Mouse (Mus musculus): ENCODE data around the gene Serpinb13.
"Not testable (repeated sequence)": the region's sequence is repeated elsewhere in the genome, so short reads cannot be mapped to it uniquely, and the experiment has no call there.

Gene Serpinb13

GRCm38 (mm10) chr1:106980684-106981083 is at the start of gene Serpinb13:
Serpinb13 (plus strand) TSS chr1:106980984.
- DNase-seq (ENCODE audit: low spot score): no peak

GRCm38 (mm10) chr1:106931954-106932353 is 48.8 kb upstream of the Serpinb13 start:
- no peak for DNase-seq (ENCODE audit: low spot score)

- no peak for DNase-seq (ENCODE audit: low spot score)
Measured at GRCm38 (mm10) chr1:106933658-106934057, 47.1 kb upstream of the Serpinb13 start.

DNA sequence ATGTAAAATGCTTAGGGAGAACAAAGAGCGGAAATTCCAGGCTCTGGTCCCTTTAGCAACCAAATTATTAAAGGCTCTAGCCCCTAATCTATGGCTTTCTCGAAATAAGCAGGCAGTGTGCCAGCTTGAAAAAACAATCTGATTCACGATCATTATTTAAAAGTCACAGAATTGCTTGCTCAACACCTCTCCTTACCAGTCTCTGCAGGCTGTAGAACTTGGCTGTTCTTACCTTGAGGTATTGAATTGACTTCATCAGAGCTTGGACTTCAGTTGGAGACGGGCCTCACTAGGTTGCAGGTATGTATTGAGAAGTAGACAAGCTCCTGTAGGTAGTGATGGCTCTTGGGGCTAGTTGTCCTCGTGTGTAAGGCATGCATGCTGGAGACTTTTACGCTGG is 46.5 kb upstream of the Serpinb13 start, which contains the start of gene Serpinb12:
Serpinb12 (plus strand) TSS at position 185 of the 400 bp plus-strand sequence.
- DNase-seq (ENCODE audit: low spot score): no peak

- no peak for DNase-seq (ENCODE audit: low spot score)
Measured at GRCm38 (mm10) chr1:106947217-106947616, 33.6 kb upstream of the Serpinb13 start.

DNA sequence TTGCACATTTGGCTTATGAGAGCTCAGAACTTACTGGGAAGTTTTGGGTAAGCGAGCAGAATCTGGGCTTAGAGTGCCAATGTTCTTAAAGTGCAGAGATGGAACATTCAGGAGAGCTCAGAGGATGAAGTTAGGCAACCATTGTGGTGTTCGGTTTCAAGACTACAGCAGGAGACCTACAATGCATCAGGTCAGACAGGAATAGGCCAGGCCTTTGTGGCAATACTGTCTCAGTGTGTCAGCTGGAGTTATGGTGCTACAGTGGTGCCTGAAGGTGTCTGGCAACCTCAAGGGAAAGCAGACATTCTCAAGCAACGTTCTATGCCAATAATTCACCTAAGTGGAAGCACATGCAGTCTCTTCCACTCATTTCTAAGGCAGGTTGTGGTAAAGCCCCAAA is 20.8 kb upstream of the Serpinb13 start:
- DNase-seq (ENCODE audit: low spot score): no peak

GRCm38 (mm10) chr1:106961023-106961422 is 19.8 kb upstream of the Serpinb13 start:
- DNase-seq (ENCODE audit: low spot score): peak; percentile 29

DNA sequence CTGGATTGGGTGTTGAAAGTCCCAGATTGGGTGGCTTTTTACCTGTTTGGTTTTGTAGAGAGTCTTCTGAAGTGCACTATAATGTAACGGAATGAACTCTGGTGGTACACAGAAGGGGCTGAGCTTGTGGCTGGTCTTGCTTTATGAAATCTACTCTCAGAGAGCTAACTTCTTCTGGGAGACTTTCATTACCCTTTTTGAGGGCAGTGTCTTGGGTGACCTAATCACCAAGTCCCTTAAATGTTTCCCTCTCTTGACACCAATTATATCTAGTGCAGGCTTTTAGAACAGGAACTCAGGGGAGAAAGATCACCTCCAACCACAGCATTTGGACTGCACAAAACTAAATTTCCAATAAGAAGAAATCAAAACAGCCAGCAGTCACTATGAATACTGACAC is 2.3 kb downstream of the Serpinb13 start:
- no peak for DNase-seq (ENCODE audit: low spot score)

DNA sequence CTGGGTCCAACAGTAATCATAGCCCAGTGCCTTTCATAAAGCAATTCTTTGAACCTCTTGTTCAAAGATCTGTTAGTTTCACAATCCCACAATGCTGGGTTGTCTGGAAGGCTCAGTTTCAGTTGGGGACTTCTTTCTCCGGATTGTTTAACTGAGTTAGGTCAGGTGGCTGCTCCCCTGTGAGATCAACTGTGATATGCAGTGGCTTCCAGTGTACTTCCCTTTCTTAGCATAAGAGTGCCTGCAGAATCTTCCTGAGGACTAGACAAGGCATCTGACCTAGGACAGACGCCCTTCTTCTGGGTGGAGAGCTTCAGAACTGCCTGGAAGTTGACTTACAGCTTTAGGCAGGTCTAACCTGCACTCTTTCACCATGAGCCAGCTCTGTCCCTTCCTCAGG is 3.1 kb downstream of the Serpinb13 start:
- DNase-seq (ENCODE audit: low spot score): no peak

GRCm38 (mm10) chr1:107000424-107000823 is 19.6 kb downstream of the Serpinb13 start:
- peak; percentile 9 for DNase-seq (ENCODE audit: low spot score)

DNA sequence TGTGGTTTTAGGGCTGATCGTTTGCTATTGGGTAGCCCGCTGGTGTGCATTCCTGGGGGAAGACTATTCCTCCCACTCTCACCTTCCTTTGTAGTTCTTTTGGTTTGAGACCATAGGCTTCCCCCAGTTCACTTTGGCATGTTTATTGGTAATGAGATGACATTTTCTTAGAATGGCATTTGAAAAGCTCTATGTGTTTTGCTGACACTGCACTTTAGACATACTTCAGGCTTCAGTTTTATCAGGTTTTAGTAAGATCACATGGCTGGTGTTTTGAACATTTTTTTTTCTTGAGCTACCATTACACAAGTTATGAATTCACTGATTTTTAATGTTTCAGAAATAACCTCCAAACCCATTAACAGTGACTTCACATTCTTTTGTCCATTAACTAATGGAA is 21.0 kb downstream of the Serpinb13 start:
- no peak for DNase-seq (ENCODE audit: low spot score)

- DNase-seq (ENCODE audit: low spot score): no peak
Measured at GRCm38 (mm10) chr1:107006316-107006715, 25.5 kb downstream of the Serpinb13 start.

DNA sequence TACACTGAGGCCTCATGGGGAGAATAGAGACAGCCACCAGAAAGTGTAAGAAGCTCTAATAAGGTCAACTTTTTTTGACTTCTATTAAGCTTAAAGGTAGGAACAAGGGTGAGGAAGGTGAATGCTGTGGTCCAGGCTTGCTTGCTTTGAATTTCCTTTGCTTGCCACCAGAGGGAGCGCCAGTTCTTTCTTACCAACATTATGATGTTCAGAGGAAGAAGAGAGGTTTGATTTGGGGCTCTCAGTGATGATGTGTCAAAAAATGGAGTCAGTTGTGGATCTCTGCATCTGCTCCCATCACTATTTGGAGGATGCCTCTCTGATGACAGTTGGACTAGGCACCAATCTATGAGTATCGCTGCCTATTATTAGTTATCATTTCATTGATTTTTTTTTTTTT is 33.7 kb downstream of the Serpinb13 start:
- DNase-seq (ENCODE audit: low spot score): peak; percentile 11

DNA sequence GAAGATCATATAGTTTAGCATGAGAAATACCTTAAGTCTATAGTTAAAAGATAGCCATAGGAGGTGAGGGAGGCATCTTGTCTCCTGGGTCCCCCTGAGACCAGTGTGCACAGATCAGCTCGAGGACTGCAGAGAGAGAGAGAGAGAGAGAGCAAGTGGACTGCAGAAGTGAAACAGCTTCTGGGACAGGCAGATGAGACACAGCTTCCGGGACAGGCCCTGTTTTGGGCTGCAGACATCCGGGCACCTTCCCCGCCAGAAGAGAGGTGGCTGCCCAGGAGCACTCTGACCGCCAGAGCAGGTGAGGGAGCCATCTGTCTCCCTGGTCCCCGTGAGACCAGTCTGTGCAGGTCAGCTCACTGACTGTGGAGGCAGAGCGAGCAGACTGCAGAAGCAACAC is 34.4 kb downstream of the Serpinb13 start:
- DNase-seq (ENCODE audit: low spot score): no peak

- no peak for DNase-seq (ENCODE audit: low spot score)
Measured at GRCm38 (mm10) chr1:107025886-107026285, 45.1 kb downstream of the Serpinb13 start.

DNA sequence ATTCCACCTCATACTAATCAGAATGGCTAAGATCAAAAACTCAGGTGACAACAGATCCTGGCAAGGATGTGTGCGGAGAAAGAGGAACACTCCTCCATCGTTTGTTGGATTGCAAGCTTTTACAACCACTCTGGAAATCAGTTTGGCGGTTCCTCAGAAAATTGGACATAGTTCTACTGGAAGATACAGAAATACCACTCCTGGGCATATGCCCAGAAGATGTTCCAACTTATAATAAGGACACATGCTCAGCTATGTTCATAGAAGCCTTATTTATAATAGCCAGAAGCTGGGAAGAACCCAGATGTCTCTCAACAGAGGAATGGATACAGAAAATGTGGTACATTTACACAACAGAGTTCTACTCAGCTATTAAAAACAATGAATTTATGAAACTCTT is 53.5 kb downstream of the Serpinb13 start:
- not testable (repeated sequence) for DNase-seq (ENCODE audit: low spot score)
